ENCODE assay signal across 9 mouse cellular contexts in the genomic region with DNA sequence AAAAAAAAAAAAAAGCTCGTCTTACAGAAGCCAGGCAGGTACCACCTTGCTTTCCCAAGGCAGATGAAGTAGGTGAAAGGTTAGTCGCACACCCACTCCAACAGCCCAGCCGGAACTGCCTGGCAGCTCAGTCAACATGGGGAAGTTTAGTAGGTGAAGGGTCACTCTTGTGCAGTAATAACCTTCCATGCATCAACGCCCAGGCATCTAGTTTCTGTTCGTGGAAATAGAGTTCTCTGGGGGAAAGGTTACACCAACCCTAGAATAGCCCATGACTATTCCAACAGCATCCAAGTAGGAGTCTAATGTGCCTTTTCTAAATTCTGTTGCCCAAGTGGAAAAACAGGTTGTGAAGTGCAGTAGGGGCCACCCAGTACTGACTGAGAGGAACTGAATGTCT. TPM values are rescaled to one million over a fixed set of nuclear protein-coding genes. Genes with fewer than 3 reads are reported as not detected.
DNase-seq lines count a peak whose midpoint lies in the region; ATAC-seq and TF ChIP-seq lines count a peak whose summit lies in the region.
"Had no signal": no experiment of that assay in that cellular context is flagged by ENCODE, and none has a peak within 500 bp of the region (broad histone marks: within the 10 kb centered on the region; RNA-seq: fewer than 3 reads in every experiment).

No protein-coding gene starts in this region.

- peak overlapping the region; percentile 59 for H3K27ac ChIP-seq in kidney, embryonic 15.5 days
- H3K27ac ChIP-seq in lung, postnatal 0 days (ENCODE audit: low read length), result peak overlapping the region; percentile 76
- H3K27ac ChIP-seq in forebrain, embryonic 14.5 days (ENCODE audit: low read depth, low read length), result no peak overlapping the region
- H3K27ac ChIP-seq: macrophage had no signal

- H3K27me3 ChIP-seq in kidney, embryonic 15.5 days, result no peaks in the 10 kb centered on the region
- H3K27me3 ChIP-seq in lung, postnatal 0 days (replicated peaks; ENCODE audit: insufficient read depth, low read length), result no peaks in the 10 kb centered on the region
- no peaks in the 10 kb centered on the region for H3K27me3 ChIP-seq in forebrain, embryonic 14.5 days (replicated peaks; ENCODE audit: control insufficient read depth, insufficient read depth, low read length)

- no peak overlapping the region; the same call in 1 of the 2 replicates for H3K4me2 ChIP-seq in kidney, embryonic 15.5 days
- H3K4me2 ChIP-seq in lung, postnatal 0 days (replicated peaks; ENCODE audit: low read depth, low read length), result no peak overlapping the region; the same call in 1 of the 2 replicates
- no peak overlapping the region for H3K4me2 ChIP-seq in forebrain, embryonic 14.5 days (ENCODE audit: low read length)

- TF ChIP-seq CTCF in lung, postnatal 0 days (IDR thresholded peaks at IDR 0.05), result no peak

- DNase-seq in 416B (ENCODE audit: low read depth), result peak; percentile 1
- DNase-seq in adrenal gland, adult 8-10 months, result peak; percentile 33
- DNase-seq in heart, adult 8-10 months (ENCODE audit: low spot score), result peak; percentile 66
- peak; percentile 95 for DNase-seq in lung, postnatal 0 days (ENCODE audit: low spot score)
- no peak for DNase-seq in cerebellum, adult 11-12 months
- DNase-seq in left cerebral cortex, adult 9 months (ENCODE audit: low spot score in 2 of 2), result no peak
- no peak for DNase-seq in forebrain, embryonic 14.5 days (ENCODE audit: low spot score)

- 8% methylated on average over 5 of the region's 5 CpGs for WGBS in kidney, embryonic 15.5 days
- 14% methylated on average over 5 of the region's 5 CpGs for WGBS in lung, postnatal 0 days
- WGBS in forebrain, embryonic 14.5 days, result 72% methylated on average over 5 of the region's 5 CpGs

- H3K36me3 ChIP-seq in kidney, embryonic 15.5 days, result no peaks in the 10 kb centered on the region
- H3K36me3 ChIP-seq in lung, postnatal 0 days (ENCODE audit: insufficient read depth, low read length), result no peaks in the 10 kb centered on the region
- no peaks in the 10 kb centered on the region for H3K36me3 ChIP-seq in forebrain, embryonic 14.5 days (ENCODE audit: control insufficient read depth, insufficient read depth, low read length)

- peak; percentile 99 for TF ChIP-seq EP300 in lung, postnatal 0 days (IDR thresholded peaks at IDR 0.05)

- H3K9me3 ChIP-seq in kidney, embryonic 15.5 days (replicated peaks), result no peaks in the 10 kb centered on the region
- no peaks in the 10 kb centered on the region for H3K9me3 ChIP-seq in lung, postnatal 0 days (ENCODE audit: low read length)
- no peaks in the 10 kb centered on the region for H3K9me3 ChIP-seq in forebrain, embryonic 14.5 days (replicated peaks; ENCODE audit: control insufficient read depth, low read length)

- H3K9ac ChIP-seq in kidney, embryonic 15.5 days, result no peak overlapping the region
- H3K9ac ChIP-seq in lung, postnatal 0 days (replicated peaks; ENCODE audit: low read depth), result no peak overlapping the region
- H3K9ac ChIP-seq in forebrain, embryonic 14.5 days (ENCODE audit: low read length), result no peak overlapping the region

- ATAC-seq in kidney, embryonic 15.5 days (replicated peaks; ENCODE audit: low FRiP score), result peak; percentile 97
- peak; percentile 95 for ATAC-seq in lung, postnatal 0 days
- ATAC-seq in forebrain, embryonic 14.5 days, result no peak

- H3K4me3 ChIP-seq in kidney, embryonic 15.5 days (replicated peaks), result no peak overlapping the region
- no peak overlapping the region for H3K4me3 ChIP-seq in lung, postnatal 0 days (ENCODE audit: low read depth, low read length)
- H3K4me3 ChIP-seq in forebrain, embryonic 14.5 days (ENCODE audit: low read depth, low read length), result no peak overlapping the region

- peaks cover 20% of the 10 kb centered on the region for H3K4me1 ChIP-seq in kidney, embryonic 15.5 days
- peaks cover 11% of the 10 kb centered on the region; the same call in 1 of the 2 replicates for H3K4me1 ChIP-seq in lung, postnatal 0 days (ENCODE audit: insufficient read depth, low read depth, low read length)
- H3K4me1 ChIP-seq in forebrain, embryonic 14.5 days (ENCODE audit: control insufficient read depth, insufficient read depth, low read length), result no peaks in the 10 kb centered on the region

RNA-seq across cellular contexts. Expression of gene Pdk4, which starts 13.6 kb away (rescaled TPM):
- total RNA-seq in adrenal gland, adult 8-10 months (2022), result 100 to 1,000 TPM in 1 of 4 experiments, 10 to 100 TPM in 3; 21.7 to 157 (median 79.9) TPM
- 100 to 1,000 TPM; 285 to 511 (median 332) TPM for total RNA-seq in heart, adult 8-10 months (2022)
- 2.7 and 3.7 TPM in 2 replicates for polyA plus RNA-seq in kidney, embryonic 15.5 days (2015; fragmentation: Nextera tagmentation; extraction: Ambion mirVana)
- 4.5 and 8.4 TPM in 2 replicates for polyA plus RNA-seq in lung, postnatal 0 days (2015; fragmentation: Nextera tagmentation; extraction: Ambion mirVana)
- 1.2 and 2.7 TPM in 2 replicates for polyA plus RNA-seq in forebrain, embryonic 14.5 days (2014; fragmentation: Nextera tagmentation; extraction: Ambion mirVana)
- polyA plus RNA-seq: macrophage had no signal

Comparison
In these comparisons a context has a peak if more than half of its experiments do, and no peak if none do; other contexts are left out.
1. DNase-seq: peak in 416B (single experiment), adrenal gland, adult 8-10 months (single experiment), heart, adult 8-10 months (single experiment) and lung, postnatal 0 days (single experiment); none in cerebellum, adult 11-12 months (single experiment), left cerebral cortex, adult 9 months (0 of 2) and forebrain, embryonic 14.5 days (single experiment).